Mouse (Mus musculus) layer of hippocampus, adult 18-20 months (tissue): Measurements from ENCODE around the gene Ddx25. TPM values are rescaled to one million over a fixed set of nuclear protein-coding genes. Genes with fewer than 3 reads are reported as not detected.
A peak's percentile ranks its signal among the peaks of the same experiment; 100 is the strongest.

ENCODE experiments used
- DNase-seq, 2 experiments: peaks; one replicate each; pipeline ENCODE4 v3.0.0; 2022; ENCODE audit warnings: low spot score in 2 of 2
- long read RNA-seq: library from polyadenylated mRNA; stranded (forward); transcript quantifications from one replicate; pipeline ENCODE4 v2.0.0, GENCODE M21; 2021
- total RNA-seq, 2 experiments: library from RNA; stranded (reverse); gene quantifications; 2 replicates each; pipeline ENCODE4 v1.2.3; 2021

Gene Ddx25
- 10 to 100 TPM; 15.6 to 15.9 TPM for total RNA-seq
- long read RNA-seq, full-length matches to known transcripts, result 34 of 41 reads
- long read RNA-seq, partial matches to known transcripts, result 1 of 41 reads
- long read RNA-seq, other reads (novel, unspliced or antisense), result 6 of 41 reads

- peak; percentile 66 to 71 for DNase-seq
These were observed at the start of gene Ddx25, which contains the start of gene Pus3 for GRCm38 (mm10) chr9:35558257-35559008. Gene Ddx25, minus strand, starts transcription at chr9:35558528. Gene Pus3, plus strand, starts transcription at chr9:35558595.

- DNase-seq, result peak in 1 of 2 experiments; percentile 35
These were observed 49.5 kb upstream of the Ddx25 start for GRCm38 (mm10) chr9:35607647-35608405.

GRCm38 (mm10) chr9:35592903-35593302 is 34.6 kb upstream of the Ddx25 start:
- DNase-seq, result peak; percentile 28 to 64

DNA sequence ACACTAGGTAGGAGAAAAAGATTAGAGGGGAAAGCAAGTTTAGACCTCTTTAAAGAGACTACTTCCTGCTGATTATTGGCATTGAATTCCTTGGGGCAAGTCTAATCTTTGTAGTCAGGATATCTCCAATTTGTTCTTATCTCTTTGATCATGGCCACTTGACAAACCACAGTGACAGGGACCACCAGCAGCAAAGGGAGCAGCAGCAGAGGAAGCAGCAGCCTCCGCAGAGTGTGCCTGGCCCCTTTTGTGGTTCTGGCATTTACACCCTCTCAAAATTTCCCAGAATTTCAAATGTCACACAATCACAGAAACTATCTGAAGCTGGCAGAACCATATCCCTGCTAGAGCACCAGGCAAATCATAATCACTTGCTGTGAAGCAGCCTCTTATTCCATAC is 29.3 kb upstream of the Ddx25 start:
- DNase-seq, result no peak

DNA sequence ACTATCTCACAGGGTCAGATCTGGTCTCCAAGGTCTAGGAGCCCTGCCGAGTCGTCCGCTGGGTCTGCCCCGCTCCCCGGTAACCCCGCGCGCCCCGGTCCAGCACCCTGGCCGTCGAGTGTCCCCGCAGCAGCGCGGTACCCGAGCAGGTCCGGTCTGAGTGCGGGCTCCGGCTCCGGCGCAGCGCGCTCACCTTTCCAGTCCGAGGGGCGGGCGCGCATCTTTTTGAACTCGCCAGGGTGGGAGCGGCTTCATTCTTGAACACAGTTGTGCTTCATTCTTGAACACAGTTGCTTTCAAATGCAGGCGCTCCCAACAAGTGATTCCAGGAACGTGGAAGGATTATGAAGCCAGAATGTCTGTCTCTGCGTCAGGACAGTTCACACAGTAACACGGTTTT is 16.1 kb upstream of the Ddx25 start:
- DNase-seq, result no peak

- no peak for DNase-seq
These were observed 12.3 kb upstream of the Ddx25 start for GRCm38 (mm10) chr9:35570663-35571062.

GRCm38 (mm10) chr9:35569571-35570534 is 11.5 kb upstream of the Ddx25 start, which contains the start of the genes Pate2 and Hyls1:
Gene Pate2, plus strand, starts transcription at chr9:35570284.
Gene Hyls1, minus strand, starts transcription at chr9:35570398.
- DNase-seq, result peak; percentile 90 to 96

GRCm38 (mm10) chr9:35567995-35568394 is 9.7 kb upstream of the Ddx25 start:
- no peak for DNase-seq

DNA sequence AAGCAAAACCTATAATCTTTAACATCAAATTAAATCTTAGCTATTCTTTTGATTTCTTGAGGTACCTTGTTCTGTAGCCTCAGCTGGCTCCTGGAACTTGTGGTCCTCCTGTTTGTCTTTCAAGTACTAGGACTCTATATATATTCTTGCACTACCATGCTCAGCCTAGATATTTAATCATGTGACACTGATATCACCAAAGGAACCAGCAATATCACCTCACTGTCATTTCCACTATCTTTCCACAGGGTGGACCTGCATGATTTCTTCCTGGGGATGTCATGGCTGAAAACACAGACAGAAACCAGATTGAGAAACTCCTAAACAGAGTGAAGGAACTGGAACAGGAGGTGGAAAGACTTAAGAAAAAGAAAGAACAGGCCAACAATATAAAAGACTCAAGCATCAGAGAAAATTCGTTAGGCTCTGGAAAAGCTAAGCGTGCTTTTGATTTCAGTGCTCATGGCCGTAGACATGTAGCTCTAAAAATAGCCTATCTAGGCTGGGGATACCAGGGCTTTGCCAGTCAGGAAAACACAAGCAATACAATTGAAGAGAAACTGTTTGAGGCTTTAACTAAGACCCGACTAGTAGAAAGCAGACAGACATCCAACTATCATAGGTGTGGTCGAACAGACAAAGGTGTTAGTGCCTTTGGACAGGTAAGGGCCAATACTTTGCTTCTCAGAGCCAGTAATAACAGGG is 6.4 kb upstream of the Ddx25 start:
- DNase-seq, result no peak

DNA sequence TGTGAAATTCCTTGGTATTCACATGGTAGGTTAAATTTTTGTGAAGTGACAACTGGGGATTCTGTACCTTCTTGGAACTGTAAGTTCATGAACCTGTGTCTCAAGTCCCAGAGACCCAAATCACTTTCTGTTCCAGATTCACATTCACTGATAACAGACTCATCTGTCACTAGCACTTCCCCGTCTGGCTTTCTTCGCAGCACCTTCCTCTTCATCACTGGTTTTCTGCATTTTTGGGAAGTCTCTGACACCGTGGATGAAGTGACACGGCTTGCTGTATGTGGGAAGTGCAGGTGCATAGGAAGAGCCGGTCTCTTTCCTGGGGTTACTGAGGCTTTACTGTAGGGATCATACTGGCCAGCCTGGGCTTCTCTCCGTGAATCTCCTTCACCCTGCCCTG is 3.3 kb upstream of the Ddx25 start:
- no peak for DNase-seq

GRCm38 (mm10) chr9:35561076-35561475 is 2.7 kb upstream of the Ddx25 start:
- no peak for DNase-seq

DNA sequence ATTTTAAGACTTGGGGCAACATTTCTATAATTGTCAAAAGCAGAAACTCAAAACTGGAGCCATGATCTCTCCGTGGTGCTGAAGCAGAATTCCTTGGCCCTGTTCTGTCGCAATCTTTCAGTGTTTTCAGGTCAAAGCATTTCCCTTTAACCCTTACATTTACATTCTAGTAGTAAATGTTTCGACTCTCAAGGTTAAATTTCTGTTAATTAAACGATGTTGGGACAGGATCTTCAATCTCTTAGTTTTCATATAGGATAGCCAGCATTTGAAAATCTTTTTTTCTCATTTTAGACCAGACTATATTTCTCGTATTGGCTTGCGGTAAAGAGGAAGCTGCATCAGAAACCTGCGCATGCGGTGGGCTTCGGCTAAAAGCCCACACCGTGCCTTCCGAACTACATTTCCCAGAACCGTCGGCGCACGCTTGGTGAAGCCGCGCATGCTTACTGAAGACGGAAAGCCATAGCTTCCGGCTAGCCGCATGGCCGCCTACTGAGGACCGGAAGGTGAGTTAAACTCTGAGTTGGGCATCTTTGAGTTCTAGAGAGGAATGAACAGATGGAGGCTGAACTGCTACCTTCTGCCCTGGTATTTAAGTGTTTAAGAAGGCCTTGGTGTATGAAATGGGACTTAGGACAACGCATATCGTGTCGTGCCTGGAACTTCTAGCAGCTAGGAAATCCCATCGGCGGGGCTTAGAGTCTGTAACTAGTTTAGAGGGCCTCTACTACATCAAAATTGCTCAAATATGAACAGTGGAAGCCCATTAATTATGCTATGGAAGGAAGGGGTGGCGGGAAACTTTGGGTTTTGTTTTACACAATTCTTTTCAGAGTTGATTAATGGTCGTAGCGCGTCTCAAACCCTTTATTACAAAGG is 922 bp upstream of the Ddx25 start:
- DNase-seq, result peak; percentile 79 to 93

GRCm38 (mm10) chr9:35556494-35557102 is 1.7 kb downstream of the Ddx25 start:
- DNase-seq, result no peak

GRCm38 (mm10) chr9:35548455-35548854 is 9.9 kb downstream of the Ddx25 start:
- no peak for DNase-seq

GRCm38 (mm10) chr9:35546745-35547144 is 11.6 kb downstream of the Ddx25 start:
- no peak for DNase-seq

DNA sequence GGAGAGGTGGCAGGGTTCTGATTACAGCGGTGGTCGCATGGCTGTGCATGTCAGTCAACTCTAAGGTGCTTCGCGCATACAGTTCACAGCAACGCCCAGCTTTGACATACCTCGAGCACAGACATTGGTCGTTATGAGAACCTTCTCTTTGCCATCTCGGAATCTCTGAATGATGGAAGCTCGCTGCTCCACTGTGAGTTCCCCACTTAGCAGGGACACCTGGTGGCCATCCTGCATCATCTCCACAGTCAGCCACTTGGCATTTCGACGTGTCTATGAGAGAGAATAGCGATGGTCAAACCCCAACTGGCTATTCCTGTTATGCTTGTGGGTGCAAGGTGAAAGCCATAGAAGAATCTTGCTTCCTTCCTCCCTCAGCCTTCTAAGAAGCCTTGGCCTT is 12.6 kb downstream of the Ddx25 start:
- no peak for DNase-seq

DNA sequence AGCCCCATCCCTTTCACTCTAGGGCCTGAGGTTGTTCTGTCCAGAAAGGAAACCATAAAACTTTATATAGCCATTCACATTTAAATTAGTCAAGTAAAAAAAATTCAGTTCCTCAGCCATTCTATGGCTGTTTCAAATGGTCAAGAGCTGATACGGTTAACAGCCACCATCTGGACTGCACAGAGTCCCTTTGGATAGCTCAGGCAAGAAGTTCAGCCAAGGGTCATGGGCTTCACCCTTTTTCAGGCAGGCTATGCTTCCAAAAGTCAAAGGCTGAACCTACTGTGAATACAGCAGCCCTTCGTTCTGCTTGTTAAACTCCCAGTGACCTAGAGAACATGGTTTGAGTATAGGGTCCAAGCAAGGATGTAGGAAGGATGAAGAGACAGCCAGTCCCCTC is 13.7 kb downstream of the Ddx25 start:
- DNase-seq, result no peak

GRCm38 (mm10) chr9:35543099-35543860 is 15.0 kb downstream of the Ddx25 start:
- DNase-seq, result no peak
